Mouse (Mus musculus): ENCODE results near the gene Crx. TPM values are rescaled to one million over a fixed set of nuclear protein-coding genes. Genes with fewer than 3 reads are reported as not detected.
"Not testable (repeated sequence)": the region's sequence is repeated elsewhere in the genome, so short reads cannot be mapped to it uniquely, and the experiment has no call there.

Gene Crx
- polyA plus RNA-seq, 1 experiment from 2014 or later, result not detected

DNA sequence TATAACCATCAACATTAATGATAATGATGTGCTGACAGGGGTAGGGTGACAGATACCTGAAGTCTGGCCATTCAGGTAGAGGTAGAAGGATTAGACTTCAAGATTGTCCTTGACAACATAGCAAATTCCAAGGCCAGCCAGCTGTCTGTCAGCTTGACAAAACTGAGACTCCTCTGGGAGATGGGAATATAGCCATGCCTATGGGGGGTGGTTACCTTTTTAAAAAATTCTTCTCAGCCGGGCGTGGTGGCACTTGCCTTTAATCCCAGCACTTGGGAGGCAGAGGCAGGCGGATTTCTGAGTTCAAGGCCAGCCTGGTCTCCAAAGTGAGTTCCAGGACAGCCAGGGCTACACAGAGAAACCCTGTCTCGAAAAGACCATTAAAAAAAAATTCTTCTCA, 35.9 kb upstream of the Crx start:
- DNase-seq (ENCODE audit: low spot score), result not testable (repeated sequence)

DNA sequence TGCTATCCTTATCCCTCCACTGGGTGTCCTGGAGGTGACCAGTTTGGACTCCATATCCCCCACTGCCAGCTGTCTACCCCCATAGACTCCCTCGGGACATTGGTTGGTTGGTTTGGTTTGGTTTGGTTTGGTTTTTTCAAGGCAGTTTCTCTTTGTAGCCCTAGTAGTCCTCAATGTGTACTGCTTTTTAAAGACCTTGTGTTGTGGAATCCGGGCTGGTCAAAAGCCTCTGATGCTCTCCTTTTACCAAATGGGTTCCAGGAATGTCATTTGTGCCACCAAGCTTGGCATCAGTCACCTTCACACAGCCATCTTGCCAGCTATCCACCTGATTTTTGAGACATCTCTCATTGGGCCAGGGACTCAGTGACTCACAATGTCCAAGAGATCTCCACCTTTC, 35.0 kb upstream of the Crx start:
- no peak overlapping the region for H3K9ac ChIP-seq (ENCODE audit: low read length)
- no peak overlapping the region for H3K27ac ChIP-seq (ENCODE audit: low read depth, low read length)
- H3K4me3 ChIP-seq (ENCODE audit: low read depth, low read length), result no peak overlapping the region
- H3K36me3 ChIP-seq (ENCODE audit: control insufficient read depth, insufficient read depth, low read length), result peaks cover 8% of the 10 kb centered on the region
- H3K9me3 ChIP-seq (ENCODE audit: control insufficient read depth, low read length), result no peaks in the 10 kb centered on the region
- H3K27me3 ChIP-seq (ENCODE audit: control insufficient read depth, insufficient read depth, low read length), result no peaks in the 10 kb centered on the region
- WGBS, result 94% methylated on average over 2 of the region's 2 CpGs
- ATAC-seq (replicated peaks; ENCODE audit: low FRiP score) (no peak), DNase-seq (ENCODE audit: low spot score) (no peak)
- H3K4me2 ChIP-seq (ENCODE audit: low read depth, low read length, severe bottlenecking), result no peak overlapping the region
- no peaks in the 10 kb centered on the region for H3K4me1 ChIP-seq (replicated peaks; ENCODE audit: control insufficient read depth, insufficient read depth, low read length)

More for the DNA sequence above, 35.9 kb upstream of the Crx start:
- not testable (repeated sequence) for H3K9ac ChIP-seq (ENCODE audit: low read length); H3K4me3 ChIP-seq (ENCODE audit: low read depth, low read length); H3K4me1 ChIP-seq (replicated peaks; ENCODE audit: control insufficient read depth, insufficient read depth, low read length); H3K27ac ChIP-seq (ENCODE audit: low read depth, low read length); H3K4me2 ChIP-seq (ENCODE audit: low read depth, low read length, severe bottlenecking); H3K27me3 ChIP-seq (ENCODE audit: control insufficient read depth, insufficient read depth, low read length); H3K9me3 ChIP-seq (ENCODE audit: control insufficient read depth, low read length); ATAC-seq (replicated peaks; ENCODE audit: low FRiP score)
- WGBS, result 90% methylated on average over 4 of the region's 4 CpGs
- H3K36me3 ChIP-seq (ENCODE audit: control insufficient read depth, insufficient read depth, low read length), result peaks cover 11% of the 10 kb centered on the region

DNA sequence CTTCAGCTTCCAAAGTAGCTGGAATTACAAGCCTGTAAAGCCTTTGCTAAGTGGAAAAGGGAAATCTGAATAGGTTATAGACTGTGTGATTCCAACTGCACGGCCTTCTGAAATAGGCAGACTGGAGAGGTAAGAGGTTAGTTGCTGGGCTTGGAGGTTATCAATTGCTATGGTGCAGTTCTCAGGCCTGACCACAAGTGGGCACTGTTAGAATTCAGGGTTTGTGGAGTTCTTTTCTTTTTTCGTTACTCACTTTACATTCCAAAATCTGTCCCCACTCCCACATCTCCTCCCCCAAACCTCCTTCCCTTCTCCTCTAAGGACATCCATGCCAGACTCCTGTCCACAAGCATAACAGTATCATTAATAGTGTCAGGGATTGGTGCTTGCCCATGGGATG, 34.5 kb upstream of the Crx start:
- WGBS, result 48% methylated on average over 2 of the region's 2 CpGs
- peaks cover 3% of the 10 kb centered on the region for H3K36me3 ChIP-seq (ENCODE audit: control insufficient read depth, insufficient read depth, low read length)
- H3K9ac ChIP-seq (ENCODE audit: low read length), result no peak overlapping the region
- no peaks in the 10 kb centered on the region for H3K27me3 ChIP-seq (ENCODE audit: control insufficient read depth, insufficient read depth, low read length)
- no peak overlapping the region for H3K4me3 ChIP-seq (ENCODE audit: low read depth, low read length)
- no peaks in the 10 kb centered on the region for H3K4me1 ChIP-seq (replicated peaks; ENCODE audit: control insufficient read depth, insufficient read depth, low read length)
- H3K27ac ChIP-seq (ENCODE audit: low read depth, low read length), result no peak overlapping the region
- no peaks in the 10 kb centered on the region for H3K9me3 ChIP-seq (ENCODE audit: control insufficient read depth, low read length)
- DNase-seq (ENCODE audit: low spot score) (peak; percentile 71), ATAC-seq (replicated peaks; ENCODE audit: low FRiP score) (no peak)
- no peak overlapping the region for H3K4me2 ChIP-seq (ENCODE audit: low read depth, low read length, severe bottlenecking)

DNA sequence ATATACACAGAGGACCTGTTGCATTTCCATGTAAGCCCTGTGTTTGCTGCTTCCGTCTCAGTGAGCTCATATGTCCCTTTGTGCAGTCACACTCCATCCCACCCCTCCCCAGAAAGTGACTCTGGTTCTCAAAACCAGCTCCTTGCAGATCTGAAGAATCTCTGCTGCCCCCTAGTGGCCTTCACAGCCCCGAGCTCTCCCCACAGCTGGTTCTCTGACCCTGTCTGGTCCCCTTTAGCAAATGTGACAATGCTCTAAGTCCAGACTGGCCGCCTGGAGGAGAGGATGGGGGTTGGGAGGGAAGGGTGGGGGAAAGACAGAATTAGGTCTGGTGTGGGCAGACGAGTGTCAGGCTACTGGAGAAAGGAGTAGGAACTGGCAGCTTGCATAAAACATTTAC, 32.4 kb upstream of the Crx start:
- Histone ChIP-seq H3K27ac (ENCODE audit: low read depth, low read length) (no peak overlapping the region), H3K4me1 (replicated peaks; ENCODE audit: control insufficient read depth, insufficient read depth, low read length) (no peaks in the 10 kb centered on the region), H3K9me3 (ENCODE audit: control insufficient read depth, low read length) (no peaks in the 10 kb centered on the region), H3K9ac (ENCODE audit: low read length) (no peak overlapping the region), H3K4me2 (ENCODE audit: low read depth, low read length, severe bottlenecking) (no peak overlapping the region), H3K36me3 (ENCODE audit: control insufficient read depth, insufficient read depth, low read length) (no peaks in the 10 kb centered on the region; the same call in 1 of the 2 replicates), H3K27me3 (ENCODE audit: control insufficient read depth, insufficient read depth, low read length) (no peaks in the 10 kb centered on the region), H3K4me3 (ENCODE audit: low read depth, low read length) (no peak overlapping the region)
- 1% methylated on average over 4 of the region's 4 CpGs for WGBS
- DNase-seq (ENCODE audit: low spot score), result peak; percentile 93
- ATAC-seq (replicated peaks; ENCODE audit: low FRiP score), result peak; percentile 78

DNA sequence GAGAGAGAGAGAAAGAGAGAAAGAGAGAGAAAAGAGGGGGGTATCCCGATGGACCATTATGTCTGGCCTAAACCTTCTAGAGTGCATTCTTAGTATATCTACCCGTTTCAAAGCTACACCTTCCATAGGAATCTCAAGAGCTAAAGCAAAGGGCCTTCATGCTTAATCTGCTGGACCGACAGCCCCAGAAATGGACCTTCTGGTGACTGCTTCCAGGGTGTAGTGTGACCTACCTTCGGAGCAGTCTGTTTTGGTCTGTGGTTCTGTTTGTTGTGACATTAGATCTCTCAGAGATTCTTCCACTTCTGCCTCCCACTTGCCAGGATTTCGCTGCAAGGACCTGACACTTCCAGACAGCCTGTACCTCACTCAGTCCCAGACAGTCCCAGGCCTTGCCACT, 30.8 kb upstream of the Crx start:
- 79% methylated on average over 5 of the region's 5 CpGs for WGBS
- Histone ChIP-seq H3K9me3 (ENCODE audit: control insufficient read depth, low read length) (no peaks in the 10 kb centered on the region), H3K4me2 (ENCODE audit: low read depth, low read length, severe bottlenecking) (no peak overlapping the region), H3K4me3 (ENCODE audit: low read depth, low read length) (no peak overlapping the region), H3K27ac (ENCODE audit: low read depth, low read length) (no peak overlapping the region), H3K36me3 (ENCODE audit: control insufficient read depth, insufficient read depth, low read length) (no peaks in the 10 kb centered on the region), H3K27me3 (ENCODE audit: control insufficient read depth, insufficient read depth, low read length) (no peaks in the 10 kb centered on the region), H3K9ac (ENCODE audit: low read length) (no peak overlapping the region), H3K4me1 (replicated peaks; ENCODE audit: control insufficient read depth, insufficient read depth, low read length) (no peaks in the 10 kb centered on the region)
- DNase-seq (ENCODE audit: low spot score), result no peak
- ATAC-seq (replicated peaks; ENCODE audit: low FRiP score), result no peak

DNA sequence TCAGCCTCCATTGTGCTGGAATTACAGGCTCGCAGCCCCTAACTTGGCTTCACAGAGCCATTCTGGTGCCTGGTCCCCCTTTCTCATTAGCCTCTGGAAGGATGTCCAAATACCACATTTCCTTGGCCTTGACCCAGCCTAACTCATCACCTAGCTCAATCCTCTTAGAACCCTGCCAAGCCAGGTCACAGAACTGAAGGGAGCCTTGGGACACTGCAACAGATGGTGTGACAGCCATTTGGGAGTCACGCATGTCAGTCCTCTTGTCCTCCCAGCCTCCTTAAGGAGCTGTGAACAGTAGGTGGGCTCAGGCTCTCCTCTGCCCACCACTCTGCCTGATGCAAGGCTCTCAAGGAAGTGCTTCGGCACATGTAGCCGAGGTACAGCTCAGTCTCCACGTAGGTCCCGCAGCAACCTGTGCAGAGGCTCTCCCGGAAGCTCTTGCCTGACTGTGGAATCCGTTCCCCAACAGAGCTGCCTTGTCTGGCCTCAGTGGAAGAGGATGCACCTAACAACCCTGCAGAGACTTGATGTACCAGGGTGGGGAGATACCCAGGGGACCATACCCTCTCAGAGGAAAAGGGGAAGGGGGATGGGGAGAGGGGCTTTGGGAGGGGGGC, 28.3 kb upstream of the Crx start:
- Histone ChIP-seq H3K36me3 (ENCODE audit: control insufficient read depth, insufficient read depth, low read length) (no peaks in the 10 kb centered on the region), H3K4me1 (replicated peaks; ENCODE audit: control insufficient read depth, insufficient read depth, low read length) (no peaks in the 10 kb centered on the region), H3K9ac (ENCODE audit: low read length) (no peak overlapping the region), H3K4me3 (ENCODE audit: low read depth, low read length) (no peak overlapping the region), H3K4me2 (ENCODE audit: low read depth, low read length, severe bottlenecking) (no peak overlapping the region), H3K27ac (ENCODE audit: low read depth, low read length) (no peak overlapping the region), H3K27me3 (ENCODE audit: control insufficient read depth, insufficient read depth, low read length) (no peaks in the 10 kb centered on the region), H3K9me3 (ENCODE audit: control insufficient read depth, low read length) (no peaks in the 10 kb centered on the region)
- no peak for ATAC-seq (replicated peaks; ENCODE audit: low FRiP score)
- WGBS, result 81% methylated on average over 8 of the region's 8 CpGs
- no peak for DNase-seq (ENCODE audit: low spot score)

DNA sequence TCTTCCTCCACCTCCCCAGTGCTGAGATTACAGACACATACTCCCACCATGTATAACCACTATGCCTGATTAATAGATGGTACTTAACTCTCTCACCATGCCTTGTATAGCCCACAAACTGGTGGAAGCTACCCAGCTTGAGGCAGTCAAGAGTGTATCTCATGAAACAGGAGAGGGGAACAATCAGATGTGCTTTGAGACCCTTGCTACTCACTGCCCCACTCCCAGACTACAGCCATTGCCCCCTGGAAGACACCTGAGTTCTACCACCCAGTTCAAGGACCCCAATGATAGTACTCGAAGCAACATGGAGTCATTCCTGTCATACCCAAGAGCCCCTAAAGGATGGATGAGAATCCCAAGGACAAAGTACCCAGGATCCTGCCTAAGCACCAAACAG, 26.8 kb upstream of the Crx start:
- no peak for ATAC-seq (replicated peaks; ENCODE audit: low FRiP score)
- Histone ChIP-seq H3K36me3 (ENCODE audit: control insufficient read depth, insufficient read depth, low read length) (no peaks in the 10 kb centered on the region), H3K27ac (ENCODE audit: low read depth, low read length) (no peak overlapping the region), H3K27me3 (ENCODE audit: control insufficient read depth, insufficient read depth, low read length) (no peaks in the 10 kb centered on the region), H3K4me3 (ENCODE audit: low read depth, low read length) (no peak overlapping the region), H3K9me3 (ENCODE audit: control insufficient read depth, low read length) (no peaks in the 10 kb centered on the region), H3K4me2 (ENCODE audit: low read depth, low read length, severe bottlenecking) (no peak overlapping the region), H3K9ac (ENCODE audit: low read length) (no peak overlapping the region), H3K4me1 (replicated peaks; ENCODE audit: control insufficient read depth, insufficient read depth, low read length) (no peaks in the 10 kb centered on the region)
- no peak for DNase-seq (ENCODE audit: low spot score)
- 88% methylated on average over 1 of the region's 1 CpGs for WGBS

DNA sequence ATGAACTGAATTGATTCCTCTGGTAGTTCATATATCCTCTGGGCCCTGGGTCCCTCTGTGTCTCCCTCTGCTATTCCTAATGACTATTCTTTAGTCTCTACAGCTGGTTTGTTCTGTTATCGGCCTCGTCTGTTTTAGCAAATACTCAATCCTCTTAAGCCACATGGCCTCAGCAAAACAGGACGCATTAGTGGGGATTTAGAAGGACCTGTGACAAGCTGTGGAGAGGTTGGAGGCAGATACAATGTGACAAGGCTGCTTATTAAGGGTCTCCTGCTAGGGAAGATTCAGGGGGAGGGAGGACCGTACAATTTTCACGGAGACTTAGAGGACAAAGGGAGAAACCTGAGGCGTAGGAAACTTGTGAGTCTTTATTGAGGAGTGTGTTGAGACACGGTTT, 26.1 kb upstream of the Crx start:
- H3K4me3 ChIP-seq (ENCODE audit: low read depth, low read length), result no peak overlapping the region
- no peaks in the 10 kb centered on the region for H3K27me3 ChIP-seq (ENCODE audit: control insufficient read depth, insufficient read depth, low read length)
- DNase-seq (ENCODE audit: low spot score) (no peak), ATAC-seq (replicated peaks; ENCODE audit: low FRiP score) (no peak)
- H3K4me2 ChIP-seq (ENCODE audit: low read depth, low read length, severe bottlenecking), result no peak overlapping the region
- H3K9ac ChIP-seq (ENCODE audit: low read length), result no peak overlapping the region
- no peak overlapping the region for H3K27ac ChIP-seq (ENCODE audit: low read depth, low read length)
- no peaks in the 10 kb centered on the region for H3K4me1 ChIP-seq (replicated peaks; ENCODE audit: control insufficient read depth, insufficient read depth, low read length)
- 48% methylated on average over 7 of the region's 7 CpGs for WGBS
- H3K9me3 ChIP-seq (ENCODE audit: control insufficient read depth, low read length), result no peaks in the 10 kb centered on the region
- H3K36me3 ChIP-seq (ENCODE audit: control insufficient read depth, insufficient read depth, low read length), result no peaks in the 10 kb centered on the region

DNA sequence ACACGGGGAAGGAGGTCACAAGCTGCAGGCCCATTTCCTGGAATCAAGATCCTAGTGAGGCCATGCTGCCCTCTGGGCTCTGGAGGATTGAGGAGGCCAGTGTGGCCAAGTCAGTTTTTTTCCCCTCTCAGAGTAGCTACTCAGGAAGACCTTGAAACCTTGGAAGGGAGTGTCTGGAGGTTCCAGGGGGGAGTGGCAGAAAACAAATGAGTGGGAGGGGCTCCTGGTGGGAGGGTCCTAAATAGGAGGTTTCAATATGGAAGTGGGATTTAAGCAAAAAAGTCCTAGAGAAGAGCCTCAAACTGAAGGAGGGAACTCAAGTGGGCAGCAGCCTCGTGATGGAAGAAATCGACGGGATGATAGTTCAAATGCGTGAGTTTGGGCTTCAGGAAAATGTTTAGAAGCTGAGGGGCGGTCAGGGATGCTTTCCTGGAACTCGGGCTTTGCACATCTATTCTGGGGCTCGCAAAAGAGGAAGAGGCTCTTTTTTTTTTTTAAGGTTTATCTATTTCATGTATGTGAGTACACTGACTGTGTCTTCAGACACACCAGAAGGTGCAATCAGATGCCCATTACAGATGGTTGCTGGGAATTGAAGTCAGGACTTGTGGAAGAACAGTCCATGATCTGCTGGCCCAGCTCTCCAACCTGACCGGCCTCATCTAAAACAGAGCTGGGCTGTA, 21.7 kb upstream of the Crx start:
- Histone ChIP-seq H3K9ac (ENCODE audit: low read length) (no peak overlapping the region), H3K27me3 (ENCODE audit: control insufficient read depth, insufficient read depth, low read length) (no peaks in the 10 kb centered on the region), H3K27ac (ENCODE audit: low read depth, low read length) (no peak overlapping the region), H3K4me2 (ENCODE audit: low read depth, low read length, severe bottlenecking) (no peak overlapping the region), H3K4me3 (ENCODE audit: low read depth, low read length) (no peak overlapping the region), H3K36me3 (ENCODE audit: control insufficient read depth, insufficient read depth, low read length) (no peaks in the 10 kb centered on the region), H3K4me1 (replicated peaks; ENCODE audit: control insufficient read depth, insufficient read depth, low read length) (no peaks in the 10 kb centered on the region), H3K9me3 (ENCODE audit: control insufficient read depth, low read length) (no peaks in the 10 kb centered on the region)
- DNase-seq (ENCODE audit: low spot score) (no peak), ATAC-seq (replicated peaks; ENCODE audit: low FRiP score) (no peak)
- WGBS, result 84% methylated on average over 9 of the region's 9 CpGs
